21 mouse cellular contexts compared by ENCODE assay signal in genomic region chr19:43692815-43693214, GRCm38 (mm10). TPM values are rescaled to one million over a fixed set of nuclear protein-coding genes. Genes with fewer than 3 reads are reported as not detected.
DNase-seq lines count a peak whose midpoint lies in the region; ATAC-seq and TF ChIP-seq lines count a peak whose summit lies in the region.
"Had no signal": no experiment of that assay in that cellular context is flagged by ENCODE, and none has a peak within 500 bp of the region (broad histone marks: within the 10 kb centered on the region; RNA-seq: fewer than 3 reads in every experiment).

No protein-coding gene starts in this region.

- WGBS in hindbrain, embryonic 11.5 days, result 70% methylated on average over 14 of the region's 14 CpGs
- 62% methylated on average over 14 of the region's 14 CpGs for WGBS in hindbrain, embryonic 13.5 days
- 65% methylated on average over 14 of the region's 14 CpGs for WGBS in kidney, embryonic 16.5 days
- WGBS in midbrain, postnatal 0 days, result 47% methylated on average over 14 of the region's 14 CpGs
- WGBS in midbrain, embryonic 16.5 days, result 42% methylated on average over 14 of the region's 14 CpGs

- no peak overlapping the region for H3K27ac ChIP-seq in hindbrain, embryonic 11.5 days (ENCODE audit: low read depth, low read length)
- no peak overlapping the region for H3K27ac ChIP-seq in hindbrain, embryonic 13.5 days
- H3K27ac ChIP-seq in kidney, embryonic 16.5 days (ENCODE audit: low read length), result no peak overlapping the region
- H3K27ac ChIP-seq in midbrain, postnatal 0 days (ENCODE audit: low read depth, low read length), result no peak overlapping the region
- no peak overlapping the region for H3K27ac ChIP-seq in midbrain, embryonic 16.5 days (ENCODE audit: low read length)
- H3K27ac ChIP-seq: embryonic facial prominence, embryonic 15.5 days; forebrain, embryonic 10.5 days; gastrocnemius, adult 2 months had no signal

- H3K4me2 ChIP-seq in hindbrain, embryonic 11.5 days (replicated peaks; ENCODE audit: low read depth, low read length), result no peak overlapping the region
- H3K4me2 ChIP-seq in hindbrain, embryonic 13.5 days, result no peak overlapping the region
- H3K4me2 ChIP-seq in kidney, embryonic 16.5 days (replicated peaks; ENCODE audit: low read depth, low read length), result no peak overlapping the region
- H3K4me2 ChIP-seq in midbrain, postnatal 0 days (ENCODE audit: low read depth, low read length, poor library complexity, severe bottlenecking), result no peak overlapping the region
- H3K4me2 ChIP-seq in midbrain, embryonic 16.5 days (ENCODE audit: low read length), result no peak overlapping the region; the same call in 1 of the 2 replicates
- H3K4me2 ChIP-seq: embryonic facial prominence, embryonic 15.5 days; heart, embryonic 12.5 days had no signal

- H3K27me3 ChIP-seq in hindbrain, embryonic 11.5 days (ENCODE audit: control insufficient read depth, insufficient read depth, low read length), result no peaks in the 10 kb centered on the region
- H3K27me3 ChIP-seq in hindbrain, embryonic 13.5 days, result no peaks in the 10 kb centered on the region
- no peaks in the 10 kb centered on the region for H3K27me3 ChIP-seq in kidney, embryonic 16.5 days (ENCODE audit: insufficient read depth, low read length)
- H3K27me3 ChIP-seq in midbrain, postnatal 0 days (ENCODE audit: insufficient read depth, low read length), result no peaks in the 10 kb centered on the region
- H3K27me3 ChIP-seq in midbrain, embryonic 16.5 days (ENCODE audit: control insufficient read depth, insufficient read depth, low read depth, low read length), result no peaks in the 10 kb centered on the region
- H3K27me3 ChIP-seq: embryonic facial prominence, embryonic 15.5 days; heart, embryonic 12.5 days had no signal

- no peaks in the 10 kb centered on the region for H3K9me3 ChIP-seq in hindbrain, embryonic 11.5 days (ENCODE audit: control insufficient read depth, low read length)
- H3K9me3 ChIP-seq in hindbrain, embryonic 13.5 days, result no peaks in the 10 kb centered on the region
- H3K9me3 ChIP-seq in kidney, embryonic 16.5 days (ENCODE audit: low read length), result no peaks in the 10 kb centered on the region
- no peaks in the 10 kb centered on the region for H3K9me3 ChIP-seq in midbrain, postnatal 0 days (ENCODE audit: low read length)
- no peaks in the 10 kb centered on the region for H3K9me3 ChIP-seq in midbrain, embryonic 16.5 days (replicated peaks; ENCODE audit: control insufficient read depth, low read length, poor library complexity, severe bottlenecking)
- H3K9me3 ChIP-seq: embryonic facial prominence, embryonic 15.5 days; forebrain, embryonic 10.5 days; G1E; heart, embryonic 12.5 days had no signal

- TF ChIP-seq CTCF in midbrain, postnatal 0 days (IDR thresholded peaks at IDR 0.05), result no peak

- no peak overlapping the region for H3K4me3 ChIP-seq in hindbrain, embryonic 11.5 days (ENCODE audit: low read depth, low read length)
- H3K4me3 ChIP-seq in hindbrain, embryonic 13.5 days, result no peak overlapping the region
- no peak overlapping the region for H3K4me3 ChIP-seq in kidney, embryonic 16.5 days (ENCODE audit: low read length)
- 0 out of 2 replicates have a peak overlapping the region, but pooled peaks have one; percentile 13 for H3K4me3 ChIP-seq in midbrain, postnatal 0 days (ENCODE audit: low read depth, low read length)
- H3K4me3 ChIP-seq in midbrain, embryonic 16.5 days (ENCODE audit: low read depth, low read length), result no peak overlapping the region
- H3K4me3 ChIP-seq: embryonic facial prominence, embryonic 15.5 days; erythroblast, embryonic 14.5 days; forebrain, embryonic 10.5 days; gastrocnemius, adult 2 months; heart, embryonic 12.5 days had no signal

- H3K36me3 ChIP-seq in hindbrain, embryonic 11.5 days (ENCODE audit: control insufficient read depth, insufficient read depth, low read length), result no peaks in the 10 kb centered on the region
- peaks cover 8% of the 10 kb centered on the region for H3K36me3 ChIP-seq in hindbrain, embryonic 13.5 days
- H3K36me3 ChIP-seq in kidney, embryonic 16.5 days (ENCODE audit: insufficient read depth, low read length), result no peaks in the 10 kb centered on the region
- peaks cover 4% of the 10 kb centered on the region; the same call in 1 of the 2 replicates for H3K36me3 ChIP-seq in midbrain, postnatal 0 days (ENCODE audit: insufficient read depth, low read length)
- H3K36me3 ChIP-seq in midbrain, embryonic 16.5 days (ENCODE audit: control insufficient read depth, insufficient read depth, low read length), result no peaks in the 10 kb centered on the region

- H3K9ac ChIP-seq in hindbrain, embryonic 11.5 days (ENCODE audit: low read depth, low read length), result no peak overlapping the region
- H3K9ac ChIP-seq in hindbrain, embryonic 13.5 days, result no peak overlapping the region
- H3K9ac ChIP-seq in kidney, embryonic 16.5 days (replicated peaks; ENCODE audit: low read length), result no peak overlapping the region
- no peak overlapping the region for H3K9ac ChIP-seq in midbrain, postnatal 0 days (replicated peaks; ENCODE audit: low read length, poor library complexity, severe bottlenecking)
- H3K9ac ChIP-seq in midbrain, embryonic 16.5 days (ENCODE audit: low read depth, low read length), result no peak overlapping the region
- H3K9ac ChIP-seq: embryonic facial prominence, embryonic 15.5 days; heart, embryonic 12.5 days had no signal

- no peak for ATAC-seq in hindbrain, embryonic 11.5 days (ENCODE audit: low FRiP score)
- ATAC-seq in hindbrain, embryonic 13.5 days (ENCODE audit: low FRiP score), result no peak
- no peak for ATAC-seq in kidney, embryonic 16.5 days (ENCODE audit: low FRiP score, low TSS enrichment)
- no peak for ATAC-seq in midbrain, postnatal 0 days (ENCODE audit: low FRiP score)
- no peak for ATAC-seq in midbrain, embryonic 16.5 days
- ATAC-seq: CD4-positive, CD25-positive, alpha-beta regulatory T cell, adult 4 months; forebrain, embryonic 14.5 days had no signal

- peak; percentile 8 for DNase-seq in hindbrain, embryonic 11.5 days (ENCODE audit: low spot score)
- DNase-seq in kidney, adult 18-20 months, result peak; percentile 47
- DNase-seq in kidney, adult 11 months, result no peak
- DNase-seq in kidney, postnatal 36 days, result peak; percentile 31 to 77
- DNase-seq in midbrain, postnatal 0 days (ENCODE audit: low spot score), result no peak
- DNase-seq: adrenal gland, adult 8-10 months; adrenal gland, postnatal 36 days; B cell, adult 2 months; cerebellum, adult 2 months; gastrocnemius, adult 2 months; gastrocnemius, postnatal 25 days had no signal

- H3K4me1 ChIP-seq in hindbrain, embryonic 11.5 days (replicated peaks; ENCODE audit: control insufficient read depth, insufficient read depth, low read length), result no peaks in the 10 kb centered on the region
- H3K4me1 ChIP-seq in hindbrain, embryonic 13.5 days (replicated peaks), result peaks cover 26% of the 10 kb centered on the region
- H3K4me1 ChIP-seq in kidney, embryonic 16.5 days (ENCODE audit: insufficient read depth, low read length), result peaks cover 22% of the 10 kb centered on the region
- no peaks in the 10 kb centered on the region; the same call in 1 of the 2 replicates for H3K4me1 ChIP-seq in midbrain, postnatal 0 days (ENCODE audit: insufficient read depth, low read length)
- H3K4me1 ChIP-seq in midbrain, embryonic 16.5 days (ENCODE audit: control insufficient read depth, insufficient read depth, low read length), result peaks cover 24% of the 10 kb centered on the region

RNA-seq across cellular contexts. Expression of gene Entpd7, which starts 3.3 kb away (rescaled TPM):
- 13.9 and 15.4 TPM in 2 replicates for polyA plus RNA-seq in hindbrain, embryonic 11.5 days (2014; fragmentation: Nextera tagmentation; extraction: Ambion mirVana)
- polyA plus RNA-seq in hindbrain, embryonic 13.5 days (2015; fragmentation: Nextera tagmentation; extraction: Ambion mirVana), result 10.1 and 10.6 TPM in 2 replicates
- 12.9 and 15.0 TPM in 2 replicates for polyA plus RNA-seq in kidney, embryonic 16.5 days (2015; fragmentation: Nextera tagmentation; extraction: Ambion mirVana)
- total RNA-seq in midbrain, postnatal 0 days (2014; rRNA removed), result 6.9 and 10.0 TPM in 2 replicates
- polyA plus RNA-seq in midbrain, postnatal 0 days (2015; fragmentation: Nextera tagmentation; extraction: Ambion mirVana), result 7.1 and 8.2 TPM in 2 replicates
- polyA plus RNA-seq in midbrain, embryonic 16.5 days (2015; fragmentation: Nextera tagmentation; extraction: Ambion mirVana), result 7.1 and 8.2 TPM in 2 replicates

RNA-seq across cellular contexts. Expression of gene Slc25a28, which starts 18.1 kb away (rescaled TPM):
- polyA plus RNA-seq in hindbrain, embryonic 11.5 days (2014; fragmentation: Nextera tagmentation; extraction: Ambion mirVana), result 9.1 and 10.9 TPM in 2 replicates
- polyA plus RNA-seq in hindbrain, embryonic 13.5 days (2015; fragmentation: Nextera tagmentation; extraction: Ambion mirVana), result 14.0 and 15.1 TPM in 2 replicates
- 15.5 and 15.7 TPM in 2 replicates for polyA plus RNA-seq in kidney, embryonic 16.5 days (2015; fragmentation: Nextera tagmentation; extraction: Ambion mirVana)
- 43.8 and 48.3 TPM in 2 replicates for total RNA-seq in midbrain, postnatal 0 days (2014; rRNA removed)
- polyA plus RNA-seq in midbrain, postnatal 0 days (2015; fragmentation: Nextera tagmentation; extraction: Ambion mirVana), result 15.2 and 15.5 TPM in 2 replicates
- 12.8 and 14.1 TPM in 2 replicates for polyA plus RNA-seq in midbrain, embryonic 16.5 days (2015; fragmentation: Nextera tagmentation; extraction: Ambion mirVana)

RNA-seq across cellular contexts. Expression of gene Cutc, which starts 60.0 kb away (rescaled TPM):
- 13.9 and 14.5 TPM in 2 replicates for polyA plus RNA-seq in hindbrain, embryonic 11.5 days (2014; fragmentation: Nextera tagmentation; extraction: Ambion mirVana)
- 8.0 and 10.0 TPM in 2 replicates for polyA plus RNA-seq in hindbrain, embryonic 13.5 days (2015; fragmentation: Nextera tagmentation; extraction: Ambion mirVana)
- polyA plus RNA-seq in kidney, embryonic 16.5 days (2015; fragmentation: Nextera tagmentation; extraction: Ambion mirVana), result 15.3 and 18.5 TPM in 2 replicates
- 2.7 and 5.2 TPM in 2 replicates for total RNA-seq in midbrain, postnatal 0 days (2014; rRNA removed)
- polyA plus RNA-seq in midbrain, postnatal 0 days (2015; fragmentation: Nextera tagmentation; extraction: Ambion mirVana), result 7.8 and 8.0 TPM in 2 replicates
- 6.7 and 7.5 TPM in 2 replicates for polyA plus RNA-seq in midbrain, embryonic 16.5 days (2015; fragmentation: Nextera tagmentation; extraction: Ambion mirVana)

RNA-seq across cellular contexts. Expression of gene Cox15, which starts 60.0 kb away (rescaled TPM):
- 9.3 and 12.9 TPM in 2 replicates for polyA plus RNA-seq in hindbrain, embryonic 11.5 days (2014; fragmentation: Nextera tagmentation; extraction: Ambion mirVana)
- polyA plus RNA-seq in hindbrain, embryonic 13.5 days (2015; fragmentation: Nextera tagmentation; extraction: Ambion mirVana), result 12.0 and 13.1 TPM in 2 replicates
- 12.0 and 15.6 TPM in 2 replicates for polyA plus RNA-seq in kidney, embryonic 16.5 days (2015; fragmentation: Nextera tagmentation; extraction: Ambion mirVana)
- 22.3 and 32.7 TPM in 2 replicates for total RNA-seq in midbrain, postnatal 0 days (2014; rRNA removed)
- 9.4 and 10.6 TPM in 2 replicates for polyA plus RNA-seq in midbrain, postnatal 0 days (2015; fragmentation: Nextera tagmentation; extraction: Ambion mirVana)
- 13.1 and 14.4 TPM in 2 replicates for polyA plus RNA-seq in midbrain, embryonic 16.5 days (2015; fragmentation: Nextera tagmentation; extraction: Ambion mirVana)

Comparison
In these comparisons a context has a peak if more than half of its experiments do, and no peak if none do; other contexts are left out.
1. DNase-seq: peak in hindbrain, embryonic 11.5 days (single experiment), kidney, adult 18-20 months (single experiment) and kidney, postnatal 36 days (2 of 2); none in kidney, adult 11 months (single experiment) and midbrain, postnatal 0 days (single experiment).